Mouse (Mus musculus) hindbrain, embryonic 14.5 days (tissue): ENCODE results near the gene Dll4. TPM values are rescaled to one million over a fixed set of nuclear protein-coding genes. Genes with fewer than 3 reads are reported as not detected.

Experiments used
- ATAC-seq: fragments of 200-750 bp; cut with Nextera tagmentation; 2 replicates; pipeline ENCODE4 v1.8.0; 2017; ENCODE audit warnings: moderate number of reproducible peaks, mild to moderate bottlenecking, moderate TSS enrichment, moderate library complexity; ENCODE audit not compliant: low FRiP score
- DNase-seq: peaks from one replicate; pipeline ENCODE4 v3.0.0-alpha.2; 2015; ENCODE audit warnings: low spot score
- H3K27ac ChIP-seq: fragments of 300-500 bp; sonication (generic); 2 replicates; pipeline ENCODE4 v1.5.1; 2014; ENCODE audit warnings: mild to moderate bottlenecking, moderate library complexity
- H3K27me3 ChIP-seq: fragments of 300-500 bp; sonication (generic); 2 replicates; pipeline ENCODE4 v1.6.1; 2014; ENCODE audit warnings: mild to moderate bottlenecking, low read length, mixed read lengths; ENCODE audit not compliant: control insufficient read depth, insufficient read depth
- H3K36me3 ChIP-seq: fragments of 300-500 bp; sonication (generic); replicated peaks from 2 replicates; pipeline ENCODE4 v1.6.1; 2014; ENCODE audit not compliant: control insufficient read depth, insufficient read depth
- H3K4me1 ChIP-seq: fragments of 300-500 bp; sonication (generic); replicated peaks from 2 replicates; pipeline ENCODE4 v1.6.1; 2014; ENCODE audit warnings: antibody characterized with exemption, low read length, mixed read lengths; ENCODE audit not compliant: control insufficient read depth, insufficient read depth
- H3K4me2 ChIP-seq: fragments of 300-500 bp; sonication (generic); replicated peaks from 2 replicates; pipeline ENCODE4 v1.6.1; 2014; ENCODE audit warnings: mild to moderate bottlenecking, moderate library complexity
- H3K4me3 ChIP-seq: fragments of 300-500 bp; sonication (generic); replicated peaks from 2 replicates; pipeline ENCODE4 v1.5.1; 2014; ENCODE audit warnings: mild to moderate bottlenecking, low read length
- H3K9ac ChIP-seq: fragments of 300-500 bp; sonication (generic); 2 replicates; pipeline ENCODE4 v1.6.1; 2014
- H3K9me3 ChIP-seq: fragments of 300-500 bp; sonication (generic); 2 replicates; pipeline ENCODE4 v1.6.1; 2016; ENCODE audit warnings: low read length; ENCODE audit not compliant: control insufficient read depth
- WGBS: fragments of 180-500 bp; shearing (Covaris S2); extraction: QIAGEN DNeasy Blood & Tissue Kit; methylation state at CpG from one replicate; pipeline ENCODE4 v1.1.7; 2014; 5-methylcytosine and 5-hydroxymethylcytosine counted together
- polyA plus RNA-seq: library from polyadenylated mRNA; unstranded; fragments of >200 nt; fragmentation: Nextera tagmentation; extraction: Ambion mirVana; gene quantifications from 2 replicates; pipeline ENCODE4 v1.2.1, GENCODE M21; 2014

The Dll4 gene
- polyA plus RNA-seq, 1 experiment from 2014 or later: 3.9 TPM

- Histone ChIP-seq H3K4me3 (no peak overlapping the region), H3K27me3 (no peaks in the 10 kb centered on the region), H3K9me3 (peaks cover 19% of the 10 kb centered on the region; the same call in 1 of the 2 replicates), H3K27ac (no peak overlapping the region), H3K36me3 (no peaks in the 10 kb centered on the region), H3K9ac (no peak overlapping the region), H3K4me2 (no peak overlapping the region), H3K4me1 (no peaks in the 10 kb centered on the region)
- DNase-seq (no peak), ATAC-seq (no peak)
- WGBS: 86% methylated on average over 2 of the region's 2 CpGs
These were observed 34.2 kb downstream of the Dll4 start for GRCm38 (mm10) chr2:119359721-119360291.

GRCm38 (mm10) chr2:119364969-119365368 lies 39.4 kb downstream of the Dll4 start:
- peaks cover 19% of the 10 kb centered on the region; the same call in 1 of the 2 replicates for H3K9me3 ChIP-seq
- ATAC-seq (no peak), DNase-seq (no peak)
- no peak overlapping the region for H3K27ac ChIP-seq
- no peak overlapping the region for H3K4me2 ChIP-seq
- H3K9ac ChIP-seq: no peak overlapping the region
- peaks cover 2% of the 10 kb centered on the region; the same call in 1 of the 2 replicates for H3K36me3 ChIP-seq
- H3K4me1 ChIP-seq: no peaks in the 10 kb centered on the region
- 91% methylated on average over 3 of the region's 3 CpGs for WGBS
- no peak overlapping the region for H3K4me3 ChIP-seq
- no peaks in the 10 kb centered on the region for H3K27me3 ChIP-seq

- 81% methylated on average over 3 of the region's 3 CpGs for WGBS
- no peaks in the 10 kb centered on the region for H3K27me3 ChIP-seq
- no peak overlapping the region for H3K4me2 ChIP-seq
- H3K9ac ChIP-seq: no peak overlapping the region
- H3K36me3 ChIP-seq: peaks cover 17% of the 10 kb centered on the region
- H3K4me1 ChIP-seq: no peaks in the 10 kb centered on the region
- DNase-seq: no peak
- no peaks in the 10 kb centered on the region for H3K9me3 ChIP-seq
- ATAC-seq: no peak
- H3K4me3 ChIP-seq: no peak overlapping the region
- no peak overlapping the region for H3K27ac ChIP-seq
These were observed 41.8 kb downstream of the Dll4 start for GRCm38 (mm10) chr2:119367346-119367745.

- H3K27me3 ChIP-seq: no peaks in the 10 kb centered on the region
- no peak overlapping the region for H3K27ac ChIP-seq
- WGBS: 95% methylated on average over 10 of the region's 10 CpGs
- H3K9me3 ChIP-seq: no peaks in the 10 kb centered on the region
- H3K4me3 ChIP-seq: no peak overlapping the region
- DNase-seq (no peak), ATAC-seq (no peak)
- H3K36me3 ChIP-seq: peaks cover 45% of the 10 kb centered on the region
- H3K4me1 ChIP-seq: no peaks in the 10 kb centered on the region
- no peak overlapping the region for H3K4me2 ChIP-seq
- H3K9ac ChIP-seq: no peak overlapping the region
These were observed 44.5 kb downstream of the Dll4 start for GRCm38 (mm10) chr2:119370116-119370515.

- H3K27me3 ChIP-seq: no peaks in the 10 kb centered on the region
- no peak for ATAC-seq
- H3K4me2 ChIP-seq: no peak overlapping the region
- H3K4me3 ChIP-seq: no peak overlapping the region
- H3K9me3 ChIP-seq: no peaks in the 10 kb centered on the region
- DNase-seq: no peak
- no peak overlapping the region for H3K9ac ChIP-seq
- no peak overlapping the region for H3K27ac ChIP-seq
- 80% methylated on average over 9 of the region's 9 CpGs for WGBS
- peaks cover 99% of the 10 kb centered on the region for H3K36me3 ChIP-seq
- H3K4me1 ChIP-seq: no peaks in the 10 kb centered on the region
These were observed 51.7 kb downstream of the Dll4 start for GRCm38 (mm10) chr2:119377286-119377685.

GRCm38 (mm10) chr2:119377826-119378225 lies 52.2 kb downstream of the Dll4 start:
- ATAC-seq (no peak), DNase-seq (no peak)
- Histone ChIP-seq H3K4me2 (no peak overlapping the region), H3K4me3 (no peak overlapping the region), H3K9ac (no peak overlapping the region), H3K27ac (no peak overlapping the region), H3K27me3 (no peaks in the 10 kb centered on the region), H3K9me3 (no peaks in the 10 kb centered on the region), H3K4me1 (no peaks in the 10 kb centered on the region), H3K36me3 (peaks cover 99% of the 10 kb centered on the region)
- 82% methylated on average over 3 of the region's 3 CpGs for WGBS

GRCm38 (mm10) chr2:119379455-119379854 lies 53.9 kb downstream of the Dll4 start:
- 88% methylated on average over 3 of the region's 3 CpGs for WGBS
- no peak overlapping the region for H3K4me3 ChIP-seq
- ATAC-seq (no peak), DNase-seq (no peak)
- no peak overlapping the region for H3K4me2 ChIP-seq
- H3K27ac ChIP-seq: no peak overlapping the region
- peaks cover 91% of the 10 kb centered on the region for H3K36me3 ChIP-seq
- no peak overlapping the region for H3K9ac ChIP-seq
- H3K27me3 ChIP-seq: no peaks in the 10 kb centered on the region
- no peaks in the 10 kb centered on the region for H3K4me1 ChIP-seq
- H3K9me3 ChIP-seq: no peaks in the 10 kb centered on the region

Other genes with a start within 250 kb of the Dll4 start
- gene Rad51, start 213.0 kb upstream of the Dll4 start, polyA plus RNA-seq: 8.3 and 11.6 TPM in 2 replicates
- 39.1 and 42.5 TPM in 2 replicates for gene Rmdn3, start 168.8 kb upstream of the Dll4 start, polyA plus RNA-seq
- gene Gchfr, start 158.0 kb upstream of the Dll4 start, polyA plus RNA-seq: 14.3 and 15.1 TPM in 2 replicates
- 0.40 and 0.66 TPM in 2 replicates for gene Gm14137, start 151.3 kb upstream of the Dll4 start, polyA plus RNA-seq
- gene Zfyve19, start 117.2 kb upstream of the Dll4 start, polyA plus RNA-seq: 51.7 and 61.7 TPM in 2 replicates
- 20.1 and 21.5 TPM in 2 replicates for gene Dnajc17, start 117.0 kb upstream of the Dll4 start, polyA plus RNA-seq
- not detected in 2 replicates for gene Ppp1r14d, start 95.9 kb upstream of the Dll4 start, polyA plus RNA-seq
- 0.78 and 0.90 TPM in 2 replicates for gene Spint1, start 88.4 kb upstream of the Dll4 start, polyA plus RNA-seq
- gene Rhov, start 54.5 kb upstream of the Dll4 start, polyA plus RNA-seq: 20.9 and 26.9 TPM in 2 replicates
- gene Vps18, start 37.0 kb upstream of the Dll4 start, polyA plus RNA-seq: 19.3 and 19.7 TPM in 2 replicates
- gene Chac1, start 25.4 kb downstream of the Dll4 start, polyA plus RNA-seq: 8.8 and 10.3 TPM in 2 replicates
- gene Ino80, start 151.9 kb downstream of the Dll4 start, polyA plus RNA-seq: 4.7 and 4.8 TPM in 2 replicates
- 0.34 and 1.0 TPM in 2 replicates for gene Exd1, start 221.8 kb downstream of the Dll4 start, polyA plus RNA-seq
- 58.5 and 59.1 TPM in 2 replicates for gene Chp1, start 221.9 kb downstream of the Dll4 start, polyA plus RNA-seq